Mouse (Mus musculus): ENCODE data around the gene Diras1.
"Not testable (repeated sequence)": the region's sequence is repeated elsewhere in the genome, so short reads cannot be mapped to it uniquely, and the experiment has no call there.

Diras1 gene

GRCm38 (mm10) chr10:81025639-81026275 lies at the start of gene Diras1:
TSS of gene Diras1 (minus strand) at chr10:81025662.
- in situ Hi-C loops (cut with MboI; ENCODE audit: low sequenced_read_pairs): no loop called here

DNA sequence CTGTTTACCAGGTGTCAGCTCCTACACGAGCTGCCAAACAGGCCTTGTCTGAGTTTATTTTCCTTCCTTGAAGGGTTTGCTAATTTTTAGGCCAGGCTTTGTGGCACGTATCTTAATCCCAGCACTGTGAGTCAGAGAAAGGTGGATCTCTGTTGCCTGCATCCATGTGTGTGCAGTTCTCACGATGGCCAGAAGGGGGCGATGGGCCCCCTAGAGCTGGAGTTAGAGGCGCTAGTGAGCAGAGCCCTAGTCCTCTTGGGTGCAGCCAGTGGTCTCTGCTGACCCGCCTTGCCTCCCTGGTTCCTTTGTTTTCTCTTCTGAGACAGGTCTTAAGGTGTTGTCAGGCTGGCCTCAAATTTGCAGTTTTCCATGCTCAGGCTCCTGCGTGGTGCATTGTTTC lies 48.0 kb upstream of the Diras1 start:
- in situ Hi-C loops (cut with MboI; ENCODE audit: low sequenced_read_pairs): no loop called here

DNA sequence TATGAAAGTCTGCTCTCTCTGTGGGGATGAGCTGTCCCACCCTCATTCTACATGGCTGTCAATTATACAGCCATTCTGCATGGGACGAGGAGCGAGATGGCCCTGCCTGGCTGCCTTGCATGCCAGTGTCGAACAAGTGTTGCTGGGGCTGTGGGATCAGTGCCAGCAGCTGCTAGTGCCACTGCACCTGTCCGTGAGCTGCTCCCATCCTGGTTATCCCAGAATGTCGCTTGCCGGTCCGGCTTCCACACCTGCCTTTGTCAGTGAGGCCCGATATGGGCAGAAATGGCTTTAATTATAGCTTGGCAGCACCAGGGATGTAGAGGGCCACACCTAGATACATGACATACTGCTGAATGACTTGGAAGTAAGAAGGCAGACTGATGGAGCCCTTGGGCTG lies 46.8 kb upstream of the Diras1 start:
- in situ Hi-C loops (cut with MboI; ENCODE audit: low sequenced_read_pairs): no loop called here

DNA sequence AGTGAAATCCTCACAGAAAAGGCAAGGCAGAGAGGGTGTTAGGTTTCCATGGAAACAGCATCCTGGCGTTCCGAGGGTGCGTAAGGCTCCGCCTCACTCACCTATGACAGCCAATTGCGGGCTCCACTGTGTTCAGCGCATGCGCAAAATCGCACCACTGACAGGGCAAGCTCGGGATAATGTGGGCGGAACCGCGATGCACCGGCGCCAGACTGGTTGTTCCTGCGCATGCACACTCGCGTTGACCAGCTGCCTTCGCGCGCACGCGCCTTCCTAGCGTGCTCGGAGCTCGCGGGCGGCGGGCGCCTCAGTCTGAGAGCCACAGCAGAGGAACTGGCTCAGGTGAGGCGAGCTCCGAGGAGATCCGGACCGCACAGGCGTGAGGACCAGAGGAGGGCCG lies 44.4 kb upstream of the Diras1 start, which contains the start of gene Thop1:
Thop1 (plus strand) TSS at position 200 of the 400 bp plus-strand sequence.
- in situ Hi-C loops (cut with MboI; ENCODE audit: low sequenced_read_pairs): no loop called here

DNA sequence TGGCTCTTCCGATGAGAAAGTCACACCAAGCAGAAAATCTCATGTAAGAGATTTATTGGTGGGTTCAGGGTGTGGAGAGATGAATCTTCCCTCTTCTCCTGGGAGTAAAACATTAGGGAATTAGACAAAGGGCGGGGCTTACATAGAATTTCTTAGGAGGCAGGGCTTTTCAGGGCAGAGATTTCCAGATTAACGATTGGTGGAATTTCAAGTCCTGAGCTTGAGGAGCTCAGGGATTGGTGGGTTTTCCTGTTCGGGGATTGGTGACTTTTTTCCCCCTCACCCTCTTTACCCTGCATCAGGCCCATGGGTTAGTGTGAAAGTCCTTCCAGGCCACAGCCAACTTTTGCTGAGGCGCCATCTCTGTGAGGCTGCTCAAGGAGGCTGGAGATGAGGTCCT lies 43.2 kb upstream of the Diras1 start:
- in situ Hi-C loops (cut with MboI; ENCODE audit: low sequenced_read_pairs): no loop called here

GRCm38 (mm10) chr10:81064519-81064918 lies 39.1 kb upstream of the Diras1 start:
- in situ Hi-C loops (cut with MboI; ENCODE audit: low sequenced_read_pairs): not testable (repeated sequence)

DNA sequence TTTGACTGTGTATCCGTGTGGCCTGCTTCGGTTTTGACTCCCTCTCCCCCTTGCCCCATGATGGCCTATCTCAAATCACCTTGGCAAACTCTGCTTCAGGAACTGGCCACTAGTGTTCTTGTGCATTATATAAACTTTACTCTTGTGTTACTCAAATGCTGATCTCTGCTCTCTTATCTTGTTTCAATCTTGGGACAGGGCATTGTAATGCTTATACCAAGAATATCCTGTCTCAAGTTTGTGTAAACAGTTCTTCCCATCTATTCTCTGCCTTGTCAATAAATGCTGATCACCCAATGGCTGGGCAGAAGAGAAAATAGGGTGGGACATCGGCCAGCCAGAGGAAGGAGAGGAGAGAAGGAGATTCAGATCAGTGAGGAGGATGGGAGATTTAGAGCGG lies 37.2 kb upstream of the Diras1 start:
- in situ Hi-C loops (cut with MboI; ENCODE audit: low sequenced_read_pairs): no loop called here

DNA sequence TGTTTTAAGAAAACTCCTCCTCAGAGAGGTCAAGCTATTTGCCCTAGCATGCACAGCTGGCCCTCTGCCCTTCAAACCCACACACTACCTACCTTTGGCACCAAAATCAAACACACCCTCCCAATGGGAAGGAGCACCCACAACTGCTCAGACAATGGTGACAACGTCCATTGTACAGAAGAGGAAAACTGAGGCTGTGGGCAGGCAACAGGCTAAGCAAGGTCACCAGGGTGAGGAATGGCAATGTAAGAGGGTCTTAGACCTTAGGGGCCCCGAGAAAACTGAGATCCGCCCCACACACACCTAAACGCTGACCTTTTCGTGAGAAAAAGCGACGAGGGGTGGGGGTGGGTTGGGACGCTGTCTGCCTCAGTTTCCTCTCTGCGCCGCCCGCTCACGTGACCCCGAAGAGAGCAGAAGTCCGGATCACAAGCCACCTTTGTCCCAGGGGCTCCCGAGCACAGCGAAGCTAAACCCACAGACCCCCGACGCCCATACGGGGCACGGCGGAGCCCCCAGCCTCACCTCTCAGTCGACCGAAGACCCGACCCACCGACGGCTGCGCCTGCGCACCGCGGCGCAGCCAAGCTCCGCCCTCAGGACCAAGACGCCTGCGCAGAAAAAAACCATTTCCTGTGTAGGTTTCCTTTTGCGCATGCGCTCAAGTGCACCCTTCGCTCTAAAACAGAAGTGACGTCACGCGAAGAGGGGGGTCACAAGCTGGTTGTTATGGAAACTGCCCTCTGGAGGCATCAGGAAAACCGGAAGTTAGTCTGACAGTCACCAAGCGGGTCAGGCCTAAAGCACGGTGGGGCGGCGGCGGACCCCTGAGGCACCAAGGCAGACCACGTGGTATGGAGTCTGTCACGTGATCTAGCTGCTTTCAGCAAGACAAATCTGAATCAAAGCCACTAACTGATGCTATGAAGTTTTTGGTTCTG lies 34.4 kb upstream of the Diras1 start, which contains the start of gene Sgta:
Sgta (minus strand) TSS at position 579 of the 941 bp plus-strand sequence.
- in situ Hi-C loops (cut with MboI; ENCODE audit: low sequenced_read_pairs): no loop called here

DNA sequence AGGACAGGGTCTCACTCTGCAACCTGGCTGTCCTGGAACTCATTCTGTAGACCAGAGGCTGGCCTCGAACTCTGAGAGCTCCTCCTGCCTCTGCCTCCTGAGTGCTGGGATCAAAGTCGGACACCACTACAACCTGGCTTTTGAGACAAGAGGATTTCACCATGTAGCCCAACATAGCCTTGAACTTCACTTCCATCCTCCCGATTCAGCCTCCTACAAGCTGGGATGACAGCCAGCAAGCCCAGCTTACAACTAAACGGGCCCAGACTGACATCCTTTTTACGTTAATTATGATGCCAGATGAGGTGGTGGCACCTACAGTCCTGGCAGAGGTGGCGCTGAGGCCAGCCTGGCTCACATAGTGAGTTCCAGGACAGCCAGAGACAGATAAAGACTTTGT lies 33.4 kb upstream of the Diras1 start:
- in situ Hi-C loops (cut with MboI; ENCODE audit: low sequenced_read_pairs): no loop called here

- in situ Hi-C loops (cut with MboI; ENCODE audit: low sequenced_read_pairs): no loop called here
Measured at GRCm38 (mm10) chr10:81057406-81058130, 32.1 kb upstream of the Diras1 start.

DNA sequence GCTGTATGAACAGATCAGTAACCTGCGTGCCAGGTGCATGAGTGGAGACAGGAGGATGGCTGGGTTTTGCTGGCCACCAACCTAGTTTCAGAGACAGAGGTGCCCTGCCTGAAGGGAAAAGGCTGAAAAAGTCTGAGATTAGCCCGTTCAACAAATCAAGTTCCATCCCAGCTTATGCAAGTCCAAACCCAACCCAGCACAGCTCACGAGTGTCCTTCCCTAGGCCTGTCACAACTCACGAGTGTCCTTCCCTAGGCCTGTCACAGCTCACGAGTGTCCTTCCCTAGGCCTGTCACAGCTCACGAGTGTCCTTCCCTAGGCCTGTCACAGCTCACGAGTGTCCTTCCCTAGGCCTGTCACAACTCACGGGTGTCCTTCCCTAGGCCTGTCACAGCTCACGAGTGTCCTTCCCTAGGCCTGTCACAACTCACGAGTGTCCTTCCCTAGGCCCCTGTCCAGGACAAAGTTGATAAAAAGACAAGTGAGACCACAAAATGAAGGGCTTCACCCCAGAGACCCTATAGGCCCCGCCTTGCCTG lies 30.4 kb upstream of the Diras1 start:
- in situ Hi-C loops (cut with MboI; ENCODE audit: low sequenced_read_pairs): not testable (repeated sequence)

DNA sequence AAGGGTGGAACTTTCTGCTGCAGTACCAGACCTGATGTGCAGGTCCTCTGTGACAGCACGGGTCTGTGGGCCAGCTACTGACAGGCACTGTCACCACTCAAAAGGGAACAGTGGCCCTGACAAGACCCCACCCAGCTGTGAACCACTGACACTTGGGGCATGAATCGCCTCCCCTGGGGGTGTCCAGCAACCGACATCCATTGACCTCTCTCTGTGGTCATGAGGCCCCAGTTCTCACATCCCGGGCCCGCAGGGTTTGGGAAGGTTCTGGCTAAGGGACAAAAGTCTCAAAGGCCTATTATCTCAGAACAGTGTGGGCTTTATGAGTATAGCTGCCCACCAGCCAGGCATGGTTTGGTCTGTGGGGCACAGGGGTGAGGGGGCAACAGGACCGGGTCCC lies 29.7 kb upstream of the Diras1 start:
- in situ Hi-C loops (cut with MboI; ENCODE audit: low sequenced_read_pairs): no loop called here

GRCm38 (mm10) chr10:81052577-81052976 lies 27.1 kb upstream of the Diras1 start:
- in situ Hi-C loops (cut with MboI; ENCODE audit: low sequenced_read_pairs): no loop called here

DNA sequence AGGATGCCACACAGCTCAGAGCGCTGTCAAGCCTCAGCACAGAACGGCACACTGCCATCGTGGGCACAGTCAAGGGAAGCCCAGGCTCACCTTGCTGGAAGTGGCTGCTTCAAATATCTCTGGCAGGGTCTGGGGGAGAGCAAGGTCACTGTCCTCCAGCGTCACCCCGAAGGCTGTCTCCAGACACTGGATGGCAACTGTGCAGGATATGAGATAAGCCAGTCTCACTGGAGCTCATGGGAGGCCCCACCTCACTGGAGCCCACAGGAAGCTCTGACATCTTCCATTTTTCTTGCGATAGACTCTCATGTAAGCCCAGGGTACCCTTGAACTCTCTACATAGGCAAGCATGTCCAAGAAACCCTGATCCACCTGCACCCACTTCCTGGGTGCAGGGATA lies 25.7 kb upstream of the Diras1 start:
- in situ Hi-C loops (cut with MboI; ENCODE audit: low sequenced_read_pairs): no loop called here

DNA sequence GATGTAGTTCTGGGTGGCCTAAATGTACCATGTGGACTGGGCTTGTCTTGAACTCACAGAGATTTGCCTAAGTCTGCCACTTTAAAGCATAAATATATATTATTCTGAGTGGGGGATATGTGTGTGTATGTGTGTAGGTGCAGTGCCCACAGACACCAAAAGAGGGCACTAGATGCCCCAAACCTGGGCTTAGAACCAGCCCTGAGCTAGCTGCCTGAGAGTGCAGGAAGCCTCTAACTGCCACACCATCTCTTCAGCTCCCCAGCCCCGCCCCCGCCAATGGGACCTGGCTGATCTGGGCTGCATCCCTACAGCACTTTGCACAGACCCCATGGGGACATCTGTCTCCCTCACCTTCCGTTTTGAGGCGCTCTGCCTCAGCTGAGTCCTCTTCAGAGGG lies 25.2 kb upstream of the Diras1 start:
- in situ Hi-C loops (cut with MboI; ENCODE audit: low sequenced_read_pairs): no loop called here

- in situ Hi-C loops (cut with MboI; ENCODE audit: low sequenced_read_pairs): not testable (repeated sequence)
Measured at GRCm38 (mm10) chr10:81045246-81045645, 19.8 kb upstream of the Diras1 start.

DNA sequence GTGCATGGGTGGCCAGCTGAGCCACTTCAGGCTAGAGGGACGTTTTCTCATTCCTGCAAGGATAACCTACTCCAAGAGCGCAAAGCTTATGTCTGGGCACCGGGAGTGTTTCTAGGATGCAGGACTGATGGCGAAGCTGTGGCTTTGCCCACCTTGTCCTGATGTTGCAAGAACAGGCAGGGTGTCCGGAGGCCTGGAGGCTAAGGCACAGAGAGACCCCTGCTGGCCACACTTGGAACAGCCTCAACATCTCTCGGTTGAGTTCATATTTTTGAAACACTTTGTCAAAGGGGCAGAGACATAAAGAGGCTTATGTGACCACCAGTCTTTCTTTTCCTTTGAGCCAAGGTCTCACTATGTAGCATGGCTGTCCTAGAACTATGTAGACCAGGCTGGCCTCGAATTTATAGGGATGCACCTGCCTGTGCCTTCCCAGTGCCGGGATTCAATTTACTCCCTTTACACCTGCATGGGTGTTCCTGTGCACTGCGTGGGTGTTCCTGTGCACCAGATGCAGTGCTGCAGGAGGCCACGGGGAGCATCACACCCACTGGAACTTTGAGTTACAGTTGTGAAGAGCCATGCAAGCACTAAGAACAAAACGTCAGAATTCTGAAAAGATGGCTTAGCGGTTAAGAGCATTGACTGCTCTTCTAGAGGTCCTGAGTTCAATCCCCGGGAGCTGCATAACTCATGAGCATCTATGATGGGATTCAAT lies 16.2 kb upstream of the Diras1 start:
- in situ Hi-C loops (cut with MboI; ENCODE audit: low sequenced_read_pairs): no loop called here

DNA sequence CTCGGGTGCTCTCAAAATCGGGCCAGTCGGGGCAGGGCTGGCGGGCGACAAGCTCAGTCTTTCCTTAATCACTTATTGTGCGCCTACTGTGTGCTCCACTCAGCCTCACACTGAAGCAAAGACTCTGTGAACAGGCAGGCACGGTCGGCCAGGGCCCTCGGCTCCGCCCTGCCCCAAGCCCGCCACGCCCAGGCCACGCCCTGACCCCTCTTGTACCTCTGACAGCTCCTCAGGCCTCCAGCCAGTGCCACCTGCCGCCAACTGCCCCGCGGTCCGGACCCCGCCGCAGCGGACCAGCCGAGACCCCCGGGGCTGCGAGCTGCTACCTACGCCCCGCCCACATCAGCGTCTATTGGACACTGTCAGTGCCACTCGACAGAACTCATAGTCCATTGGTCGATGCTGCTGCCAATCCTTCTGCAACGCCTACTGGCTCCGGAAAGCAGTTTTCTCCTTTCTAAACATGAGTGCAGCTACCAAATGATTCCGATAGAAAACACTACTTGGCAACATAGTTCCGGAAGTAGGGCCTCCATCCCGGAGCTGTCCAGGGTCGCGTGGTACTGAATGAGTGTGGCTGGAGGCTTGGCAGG lies 11.6 kb upstream of the Diras1 start, which contains the start of gene Slc39a3:
Slc39a3 (minus strand) TSS at position 439 of the 593 bp plus-strand sequence.
- in situ Hi-C loops (cut with MboI; ENCODE audit: low sequenced_read_pairs): no loop called here

GRCm38 (mm10) chr10:81036251-81036650 lies 10.8 kb upstream of the Diras1 start:
- in situ Hi-C loops (cut with MboI; ENCODE audit: low sequenced_read_pairs): no loop called here

- in situ Hi-C loops (cut with MboI; ENCODE audit: low sequenced_read_pairs): no loop called here
Measured at GRCm38 (mm10) chr10:81033586-81033985, 8.1 kb upstream of the Diras1 start.

Data from CH12F3 (cell line).